Mouse (Mus musculus) cortical plate, adult 2 months (tissue): ENCODE data around the gene Neurl1b. TPM values are rescaled to one million over a fixed set of nuclear protein-coding genes. Genes with fewer than 3 reads are reported as not detected.

ENCODE experiments used
- H3K27ac ChIP-seq: fragments of 200-500 bp; 2 replicates; pipeline ENCODE4 v1.5.1; 2012; ENCODE audit warnings: low read length, control low read depth, inconsistent platforms; ENCODE audit not compliant: insufficient read depth
- H3K4me1 ChIP-seq: fragments of 200-500 bp; 2 replicates; pipeline ENCODE4 v1.6.1; 2011; ENCODE audit warnings: low read length; ENCODE audit not compliant: control insufficient read depth, insufficient read depth
- H3K4me3 ChIP-seq: fragments of 200-500 bp; 2 replicates; pipeline ENCODE4 v1.5.1; 2011; ENCODE audit warnings: mild to moderate bottlenecking, low read length, control low read depth; ENCODE audit not compliant: insufficient read depth
- CTCF ChIP-seq: fragments of 200-500 bp; IDR thresholded peaks from 2 replicates; pipeline ENCODE4 v1.5.1; 2011; ENCODE audit warnings: mild to moderate bottlenecking, control low read depth, low read length; ENCODE audit not compliant: insufficient read depth; ENCODE audit errors: extremely low read depth
- POLR2A ChIP-seq: fragments of 200-500 bp; IDR thresholded peaks from 2 replicates; pipeline ENCODE4 v1.6.1; 2011; ENCODE audit warnings: mild to moderate bottlenecking, low read length, control low read depth; ENCODE audit not compliant: insufficient read depth; ENCODE audit errors: extremely low read depth
- polyA plus RNA-seq: library from polyadenylated mRNA; depleted of rRNA; stranded (reverse); fragments of >200 nt; gene quantifications from 2 replicates; pipeline ENCODE4 v1.2.3, GENCODE M21; 2012

The Neurl1b gene
- polyA plus RNA-seq, 1 experiment, result 53.4 TPM

DNA sequence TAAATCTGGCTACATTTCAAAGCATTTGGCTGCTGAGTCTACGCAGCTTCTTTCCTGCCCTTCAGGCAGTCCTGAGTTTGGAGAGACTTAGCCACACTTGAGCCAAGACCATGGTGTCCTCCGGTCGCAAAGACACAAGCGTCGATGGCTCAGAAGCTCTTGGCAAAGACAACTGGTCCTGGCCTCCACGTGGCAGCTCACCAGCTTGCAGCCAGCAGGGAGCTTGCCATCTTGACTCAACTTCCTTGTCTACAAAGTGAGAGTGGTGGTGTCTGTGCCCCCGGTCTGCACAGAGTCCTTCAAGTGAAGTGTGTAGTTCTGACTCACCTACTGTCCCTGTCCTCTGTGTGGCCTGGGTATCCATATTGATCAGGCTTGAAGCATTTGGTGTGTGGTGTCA lies 22.3 kb upstream of the Neurl1b start:
- H3K27ac ChIP-seq, result no peak overlapping the region
- TF ChIP-seq CTCF (no peak), POLR2A (no peak)

DNA sequence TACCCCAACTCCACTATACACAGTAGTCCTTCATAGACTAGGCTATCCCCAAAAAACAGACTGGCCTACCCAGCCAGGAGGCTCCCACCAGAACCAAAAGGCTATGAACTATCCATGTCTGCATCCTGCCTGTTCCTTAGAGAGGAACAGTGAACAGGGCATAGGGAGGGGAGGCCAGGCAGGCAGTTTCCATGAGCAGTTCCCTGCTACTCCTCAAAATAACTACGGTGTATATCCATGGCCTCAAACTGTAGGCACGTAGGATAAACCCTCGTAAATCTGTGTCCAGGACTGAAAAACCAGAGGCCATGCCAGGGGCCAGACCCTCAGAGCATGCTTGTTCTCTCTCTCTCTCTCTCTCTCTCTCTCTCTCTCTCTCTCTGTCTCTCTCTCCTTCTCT lies 17.9 kb upstream of the Neurl1b start:
- no peak for TF ChIP-seq POLR2A
- no peak for TF ChIP-seq CTCF

More for the DNA sequence above, 22.3 kb upstream of the Neurl1b start:
- peaks cover 6% of the 10 kb centered on the region for H3K4me1 ChIP-seq
- no peak overlapping the region for H3K4me3 ChIP-seq

DNA sequence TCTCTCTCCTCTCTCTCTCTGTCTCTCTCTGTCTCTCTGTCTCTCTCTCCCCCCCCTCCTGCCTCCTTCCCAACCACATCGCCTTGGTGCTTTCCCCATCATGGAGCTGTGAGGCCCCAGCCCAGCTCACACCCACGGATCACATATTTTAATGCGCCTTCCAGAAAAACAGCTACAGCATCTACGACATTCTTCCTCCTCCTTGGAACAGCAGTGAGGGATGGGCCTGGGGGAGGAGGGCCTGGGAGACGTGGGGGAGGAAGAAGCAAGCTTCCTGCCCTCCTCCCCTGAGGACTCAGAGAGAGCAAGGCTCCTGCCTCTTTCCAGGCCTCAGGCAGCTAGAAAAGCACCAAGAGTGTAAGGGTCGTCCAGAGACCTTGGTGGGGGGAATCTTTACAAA lies 17.3 kb upstream of the Neurl1b start:
- H3K4me1 ChIP-seq, result peaks cover 8% of the 10 kb centered on the region
- H3K4me3 ChIP-seq, result no peak overlapping the region
- H3K27ac ChIP-seq, result peak overlapping the region; percentile 79
- TF ChIP-seq POLR2A (no peak), CTCF (no peak)

More for the DNA sequence above, 17.9 kb upstream of the Neurl1b start:
- H3K27ac ChIP-seq, result peak overlapping the region; percentile 79
- H3K4me3 ChIP-seq, result no peak overlapping the region
- peaks cover 8% of the 10 kb centered on the region for H3K4me1 ChIP-seq

DNA sequence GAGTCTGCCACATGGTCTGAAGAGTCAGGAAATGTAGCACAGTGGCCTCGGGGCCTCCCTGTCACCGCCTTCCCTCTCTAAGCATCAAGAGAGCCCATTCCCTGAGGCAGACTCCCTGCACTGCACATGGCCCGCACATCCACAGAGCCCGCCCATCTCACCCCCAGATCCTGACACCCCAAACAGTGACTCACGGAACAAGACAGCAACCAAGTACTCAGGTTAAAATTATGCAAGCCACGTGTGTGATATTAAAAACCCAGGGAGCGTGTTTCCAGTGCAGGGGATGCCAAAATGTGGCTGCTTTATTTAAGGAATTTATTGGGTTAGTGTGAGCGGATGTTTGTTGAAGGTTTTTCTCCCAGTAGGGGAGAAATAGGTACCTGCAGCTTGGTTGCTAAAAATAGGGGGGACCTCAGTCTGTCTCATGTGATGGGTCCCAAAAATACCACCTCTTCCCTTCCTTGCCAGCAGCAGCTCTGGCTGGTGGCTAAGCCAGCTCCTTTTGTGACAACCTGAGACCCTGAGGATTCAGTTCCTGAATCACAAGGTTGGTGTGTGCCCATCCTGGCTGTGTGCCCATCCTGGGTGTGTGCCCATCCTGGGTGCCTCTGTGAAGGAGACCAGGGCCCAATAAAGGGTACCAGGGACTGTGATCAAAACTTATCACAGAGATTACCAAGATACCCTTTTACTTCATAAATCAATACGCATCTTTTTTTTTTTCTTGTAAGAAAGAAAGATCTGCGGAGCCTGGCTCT lies 9.1 kb upstream of the Neurl1b start:
- no peak for TF ChIP-seq CTCF
- TF ChIP-seq POLR2A, result no peak
- Histone ChIP-seq H3K4me1 (0 out of 2 replicates have a peak, but pooled peaks cover 1% of the 10 kb centered on the region), H3K4me3 (no peak overlapping the region), H3K27ac (no peak overlapping the region)

DNA sequence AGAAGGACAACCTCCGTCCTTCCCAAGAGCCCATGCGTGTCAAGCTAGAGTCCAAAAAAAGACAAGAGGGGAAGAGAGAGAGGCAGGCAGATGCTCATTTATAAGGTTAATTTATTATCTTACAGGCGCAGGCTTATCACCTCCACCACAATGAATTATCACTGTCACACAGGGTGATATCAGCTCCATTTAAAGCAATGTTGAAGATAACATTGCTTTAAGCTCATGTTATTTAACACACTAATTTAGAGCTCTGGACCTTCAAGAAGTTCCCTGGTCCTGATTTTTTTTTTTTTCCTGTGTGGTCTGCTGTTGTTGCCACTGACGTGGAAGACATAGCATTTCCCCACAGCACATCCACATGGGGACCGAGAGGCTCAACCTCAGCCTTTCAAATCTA lies 1.7 kb upstream of the Neurl1b start:
- no peaks in the 10 kb centered on the region for H3K4me1 ChIP-seq
- H3K4me3 ChIP-seq, result no peak overlapping the region
- no peak overlapping the region for H3K27ac ChIP-seq
- TF ChIP-seq POLR2A (no peak), CTCF (no peak)

DNA sequence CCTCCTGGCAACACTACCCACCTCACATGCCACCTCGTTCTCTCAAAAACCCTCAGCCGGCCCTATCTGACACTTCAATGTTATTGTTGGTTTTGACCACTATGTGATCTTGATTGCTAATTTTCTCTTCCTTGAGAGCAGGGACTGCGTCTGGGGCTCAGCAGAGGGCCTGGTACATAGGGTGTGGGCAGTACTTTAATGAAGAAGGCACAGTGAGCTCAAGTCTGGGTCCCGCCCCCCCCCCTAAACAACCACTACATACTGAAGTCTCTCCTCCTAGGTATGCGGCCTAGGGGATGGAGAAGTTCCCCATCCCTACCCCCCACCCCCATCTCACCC lies 476 bp upstream of the Neurl1b start:
- no peak overlapping the region for H3K27ac ChIP-seq
- peak overlapping the region; percentile 65 for H3K4me3 ChIP-seq
- no peak for TF ChIP-seq POLR2A
- TF ChIP-seq CTCF, result no peak
- no peaks in the 10 kb centered on the region for H3K4me1 ChIP-seq

DNA sequence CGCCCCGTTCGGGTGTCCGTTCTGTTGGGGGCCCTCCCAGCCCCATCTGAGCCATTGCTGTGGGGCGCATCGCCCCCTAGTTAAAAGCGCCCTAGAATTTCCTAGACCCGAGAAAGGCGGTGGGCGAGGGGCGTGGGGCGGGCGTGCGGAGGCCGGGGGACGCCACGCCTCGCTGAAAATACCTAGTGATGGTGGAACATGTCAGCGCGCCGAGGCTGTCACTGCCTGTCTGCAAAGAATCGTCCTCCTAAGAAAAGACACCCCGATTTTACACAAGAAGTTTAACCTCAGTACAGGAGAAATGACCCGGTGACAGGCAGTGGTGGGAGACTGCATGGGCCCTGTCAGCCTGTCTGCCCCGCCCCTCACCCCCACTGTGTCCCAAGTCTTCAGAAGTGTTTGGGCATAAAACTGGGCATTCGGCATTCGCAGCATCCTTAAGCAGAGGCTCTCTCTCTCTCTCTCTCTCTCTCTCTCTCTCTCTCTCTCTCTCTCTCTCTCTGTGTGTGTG lies 781 bp downstream of the Neurl1b start:
- no peaks in the 10 kb centered on the region for H3K4me1 ChIP-seq
- TF ChIP-seq POLR2A (no peak), CTCF (no peak)
- H3K4me3 ChIP-seq, result peak overlapping the region; percentile 65
- H3K27ac ChIP-seq, result peak overlapping the region; percentile 98

DNA sequence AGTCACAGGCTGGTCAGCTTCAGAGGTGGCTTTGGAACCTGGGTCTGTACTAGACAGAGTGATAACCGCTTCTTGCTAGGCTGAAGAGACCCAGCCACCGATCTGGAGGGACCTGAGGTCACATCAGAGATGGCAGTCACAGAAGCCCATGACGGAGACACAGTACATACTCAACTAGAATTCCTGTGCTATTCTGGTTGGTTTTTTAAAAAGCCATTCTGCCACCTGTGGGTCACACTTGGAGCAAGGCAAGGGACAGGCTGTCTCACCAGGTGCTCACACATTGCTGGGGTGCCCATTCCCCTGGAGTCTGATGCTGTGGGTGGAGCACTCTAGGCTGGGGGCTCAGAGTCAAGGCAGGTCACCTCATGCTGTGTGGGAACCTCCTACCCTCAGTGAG lies 1.5 kb downstream of the Neurl1b start:
- Histone ChIP-seq H3K4me3 (peak overlapping the region; percentile 65), H3K27ac (peak overlapping the region; percentile 63; the same call in 1 of the 2 replicates), H3K4me1 (peaks cover 2% of the 10 kb centered on the region; the same call in 1 of the 2 replicates)
- TF ChIP-seq CTCF, result no peak
- TF ChIP-seq POLR2A, result no peak

DNA sequence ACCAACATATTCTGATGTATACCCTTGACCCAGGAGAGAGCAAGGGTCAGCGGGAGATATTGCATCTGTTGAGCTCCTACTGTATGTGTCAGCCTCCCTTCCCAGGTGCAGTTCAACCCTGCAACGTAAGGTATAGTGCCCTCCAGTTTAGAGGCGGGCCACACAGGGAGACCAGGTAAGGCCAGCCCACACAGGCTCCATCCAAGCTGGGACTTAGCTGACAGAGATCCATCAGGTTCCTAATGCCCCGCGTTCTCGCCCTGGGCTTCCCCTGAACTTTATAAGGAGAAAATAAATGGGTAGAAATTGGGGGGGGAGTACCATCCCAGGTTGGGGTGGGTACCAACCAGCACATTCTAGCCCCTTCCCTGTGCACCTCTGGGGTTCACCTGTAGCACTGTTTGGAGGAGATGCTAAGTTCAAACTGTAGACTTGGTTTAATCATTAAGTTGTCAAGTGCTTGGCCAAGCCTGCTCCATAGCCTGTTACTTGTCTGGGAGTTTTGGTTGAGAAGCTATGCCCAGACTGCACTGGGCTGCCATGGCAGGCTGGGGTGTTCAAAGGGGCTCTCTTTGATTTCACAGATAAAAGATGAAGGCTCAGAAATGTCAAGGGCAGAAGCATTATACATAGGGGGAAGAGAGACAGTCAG lies 3.3 kb downstream of the Neurl1b start:
- H3K27ac ChIP-seq, result no peak overlapping the region

More for the DNA sequence above, 3.3 kb downstream of the Neurl1b start:
- Histone ChIP-seq H3K4me3 (no peak overlapping the region), H3K4me1 (peaks cover 2% of the 10 kb centered on the region; the same call in 1 of the 2 replicates)
- TF ChIP-seq CTCF (no peak), POLR2A (no peak)
